27 mouse cellular contexts compared by ENCODE assay signal in genomic region chr14:122315743-122316142, GRCm38 (mm10).
"Had no signal": no experiment of that assay in that cellular context is flagged by ENCODE, and none has a peak within 500 bp of the region (broad histone marks: within the 10 kb centered on the region; RNA-seq: fewer than 3 reads in every experiment).

No protein-coding gene starts in this region.

- H3K36me3 ChIP-seq: hindbrain, embryonic 12.5 days; intestine, embryonic 15.5 days; limb, embryonic 12.5 days had no signal

- H3K27ac ChIP-seq: gastrocnemius, adult 2 months; heart, embryonic 10.5 days; hindbrain, embryonic 10.5 days; hindbrain, embryonic 12.5 days; hindbrain, embryonic 14.5 days; intestine, embryonic 15.5 days; layer of hippocampus, adult 2 months; left cerebral cortex, adult 2 months; limb, embryonic 10.5 days; limb, embryonic 12.5 days; liver, embryonic 13.5 days had no signal

- H3K9ac ChIP-seq: heart, embryonic 12.5 days; hindbrain, embryonic 12.5 days; hindbrain, embryonic 14.5 days; intestine, embryonic 15.5 days; limb, embryonic 12.5 days; liver, embryonic 13.5 days had no signal

- H3K4me3 ChIP-seq: gastrocnemius, adult 2 months; heart, embryonic 10.5 days; heart, embryonic 12.5 days; hindbrain, embryonic 10.5 days; hindbrain, embryonic 12.5 days; intestine, embryonic 15.5 days; layer of hippocampus, adult 2 months; left cerebral cortex, adult 2 months; limb, embryonic 10.5 days; limb, embryonic 12.5 days; liver, embryonic 13.5 days had no signal

- H3K27me3 ChIP-seq: hindbrain, embryonic 12.5 days; intestine, embryonic 15.5 days; limb, embryonic 12.5 days; liver, embryonic 13.5 days had no signal

- H3K9me3 ChIP-seq: heart, embryonic 10.5 days; hindbrain, embryonic 12.5 days; intestine, embryonic 15.5 days; limb, embryonic 10.5 days had no signal

- H3K4me1 ChIP-seq: heart, embryonic 10.5 days; heart, embryonic 12.5 days; hindbrain, embryonic 10.5 days; hindbrain, embryonic 12.5 days; intestine, embryonic 15.5 days; limb, embryonic 10.5 days; limb, embryonic 12.5 days; liver, embryonic 13.5 days had no signal

- H3K4me2 ChIP-seq: heart, embryonic 12.5 days; hindbrain, embryonic 12.5 days; hindbrain, embryonic 14.5 days; intestine, embryonic 15.5 days; limb, embryonic 12.5 days; liver, embryonic 11.5 days; liver, embryonic 13.5 days had no signal

- ATAC-seq: hindbrain, embryonic 16.5 days; inflammation-experienced regulatory T-cells, adult 6 months; intestine, embryonic 15.5 days; intestine, postnatal 0 days had no signal

- DNase-seq: gastrocnemius, adult 2 months; gastrocnemius, postnatal 10 days; gastrocnemius, postnatal 25 days; heart, adult 18-20 months; heart, postnatal 10 days; heart, postnatal 4 days; kidney, adult 18-20 months; kidney, adult 8-10 months; kidney, postnatal 10 days; kidney, postnatal 25 days; kidney, postnatal 4 days; liver; liver, embryonic 13.5 days had no signal
